Mouse (Mus musculus): ENCODE measurements around the gene Rgl2. TPM values are rescaled to one million over a fixed set of nuclear protein-coding genes. Genes with fewer than 3 reads are reported as not detected.

The Rgl2 gene
- polyA plus RNA-seq, 2 experiments: 48.7 to 193 TPM

DNA sequence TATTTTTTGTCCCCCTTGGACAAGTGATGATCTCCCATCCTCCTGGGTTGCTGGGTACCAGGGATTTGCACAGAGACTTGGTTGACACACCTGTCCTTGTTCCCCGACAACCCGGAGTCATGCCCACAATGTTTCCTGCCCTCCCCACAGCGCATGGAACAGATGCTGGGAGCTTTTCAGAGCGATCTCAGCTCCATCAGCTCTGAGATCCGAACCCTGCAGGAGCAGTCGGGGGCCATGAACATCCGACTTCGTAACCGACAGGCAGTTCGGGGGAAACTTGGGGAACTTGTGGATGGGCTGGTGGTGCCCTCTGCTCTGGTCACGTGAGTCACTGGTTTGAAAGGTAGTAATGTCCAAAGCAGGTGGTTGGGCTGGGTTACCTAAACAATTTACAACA lies 29.1 kb downstream of the Rgl2 start:
- no peak overlapping the region for H3K4me3 ChIP-seq (replicated peaks; ENCODE audit: low read length)
- no peak for TF ChIP-seq POLR2A (IDR thresholded peaks at IDR 0.05; ENCODE audit: borderline replicate concordance, extremely low read depth, insufficient read depth, insufficient read length)
- DNase-seq (ENCODE audit: low spot score) (no peak), ATAC-seq (ENCODE audit: low FRiP score, low read depth) (no peak)
- peaks cover 17% of the 10 kb centered on the region for H3K4me1 ChIP-seq (ENCODE audit: control insufficient read depth, insufficient read depth, low read length)
- H3K9me3 ChIP-seq (ENCODE audit: control insufficient read depth, low read length): no peaks in the 10 kb centered on the region
- no peaks in the 10 kb centered on the region for H3K27me3 ChIP-seq (ENCODE audit: control insufficient read depth, insufficient read depth, low read length)
- H3K4me2 ChIP-seq (replicated peaks; ENCODE audit: low read depth, low read length, severe bottlenecking): no peak overlapping the region
- H3K9ac ChIP-seq (ENCODE audit: low read depth, low read length, severe bottlenecking): no peak overlapping the region
- H3K27ac ChIP-seq (replicated peaks; ENCODE audit: low read depth, low read length): no peak overlapping the region
- H3K36me3 ChIP-seq (ENCODE audit: control insufficient read depth, insufficient read depth, low read length): peaks cover 56% of the 10 kb centered on the region
- 94% methylated on average over 11 of the region's 11 CpGs for WGBS

DNA sequence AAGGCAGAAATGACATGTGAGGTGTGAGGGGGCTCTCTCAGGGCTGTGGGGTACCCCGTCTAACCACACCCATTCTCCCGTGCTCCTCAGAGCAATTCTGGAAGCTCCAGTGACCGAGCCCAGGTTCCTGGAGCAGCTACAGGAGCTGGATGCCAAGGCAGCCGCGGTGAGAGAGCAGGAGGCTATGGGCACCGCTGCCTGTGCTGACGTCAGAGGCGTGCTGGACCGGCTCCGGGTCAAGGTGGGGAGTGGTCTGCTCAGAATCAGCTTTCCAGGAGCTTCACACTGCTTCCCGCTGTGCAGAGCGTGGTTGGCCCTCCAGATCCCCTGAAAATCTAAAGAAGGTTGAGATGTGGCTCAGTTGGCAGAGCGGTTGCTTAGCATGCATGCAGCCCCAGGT lies 29.8 kb downstream of the Rgl2 start:
- H3K4me1 ChIP-seq (ENCODE audit: control insufficient read depth, insufficient read depth, low read length): peaks cover 12% of the 10 kb centered on the region
- H3K9ac ChIP-seq (ENCODE audit: low read depth, low read length, severe bottlenecking): no peak overlapping the region
- WGBS: 97% methylated on average over 13 of the region's 13 CpGs
- H3K4me2 ChIP-seq (replicated peaks; ENCODE audit: low read depth, low read length, severe bottlenecking): no peak overlapping the region
- no peaks in the 10 kb centered on the region for H3K9me3 ChIP-seq (ENCODE audit: control insufficient read depth, low read length)
- no peak overlapping the region for H3K4me3 ChIP-seq (replicated peaks; ENCODE audit: low read length)
- H3K27ac ChIP-seq (replicated peaks; ENCODE audit: low read depth, low read length): no peak overlapping the region
- H3K27me3 ChIP-seq (ENCODE audit: control insufficient read depth, insufficient read depth, low read length): no peaks in the 10 kb centered on the region
- H3K36me3 ChIP-seq (ENCODE audit: control insufficient read depth, insufficient read depth, low read length): peaks cover 52% of the 10 kb centered on the region
- TF ChIP-seq POLR2A (IDR thresholded peaks at IDR 0.05; ENCODE audit: borderline replicate concordance, extremely low read depth, insufficient read depth, insufficient read length): no peak
- ATAC-seq (ENCODE audit: low FRiP score, low read depth) (no peak), DNase-seq (ENCODE audit: low spot score) (no peak)

DNA sequence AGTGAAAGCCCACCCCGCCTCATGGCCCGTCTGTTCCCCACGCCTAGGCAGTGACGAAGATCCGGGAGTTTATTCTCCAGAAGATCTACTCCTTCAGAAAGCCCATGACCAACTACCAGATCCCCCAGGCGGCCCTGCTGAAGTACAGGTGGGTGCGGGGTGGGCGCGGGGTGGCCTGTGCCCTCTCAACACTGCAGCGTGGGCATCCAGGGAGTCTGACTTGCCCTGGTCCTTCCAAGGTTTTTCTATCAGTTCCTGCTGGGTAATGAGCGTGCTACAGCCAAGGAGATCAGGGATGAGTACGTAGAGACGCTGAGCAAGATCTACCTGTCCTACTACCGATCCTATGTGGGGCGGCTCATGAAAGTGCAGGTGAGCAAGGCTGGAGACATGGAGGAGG lies 30.6 kb downstream of the Rgl2 start:
- Histone ChIP-seq H3K4me3 (replicated peaks; ENCODE audit: low read length) (no peak overlapping the region), H3K27ac (replicated peaks; ENCODE audit: low read depth, low read length) (no peak overlapping the region), H3K9ac (ENCODE audit: low read depth, low read length, severe bottlenecking) (no peak overlapping the region), H3K9me3 (ENCODE audit: control insufficient read depth, low read length) (no peaks in the 10 kb centered on the region), H3K27me3 (ENCODE audit: control insufficient read depth, insufficient read depth, low read length) (no peaks in the 10 kb centered on the region), H3K4me2 (replicated peaks; ENCODE audit: low read depth, low read length, severe bottlenecking) (no peak overlapping the region), H3K4me1 (ENCODE audit: control insufficient read depth, insufficient read depth, low read length) (peaks cover 6% of the 10 kb centered on the region), H3K36me3 (ENCODE audit: control insufficient read depth, insufficient read depth, low read length) (peaks cover 47% of the 10 kb centered on the region)
- TF ChIP-seq POLR2A (IDR thresholded peaks at IDR 0.05; ENCODE audit: borderline replicate concordance, extremely low read depth, insufficient read depth, insufficient read length): no peak
- 89% methylated on average over 15 of the region's 15 CpGs for WGBS
- DNase-seq (ENCODE audit: low spot score): no peak
- ATAC-seq (ENCODE audit: low FRiP score, low read depth): no peak

DNA sequence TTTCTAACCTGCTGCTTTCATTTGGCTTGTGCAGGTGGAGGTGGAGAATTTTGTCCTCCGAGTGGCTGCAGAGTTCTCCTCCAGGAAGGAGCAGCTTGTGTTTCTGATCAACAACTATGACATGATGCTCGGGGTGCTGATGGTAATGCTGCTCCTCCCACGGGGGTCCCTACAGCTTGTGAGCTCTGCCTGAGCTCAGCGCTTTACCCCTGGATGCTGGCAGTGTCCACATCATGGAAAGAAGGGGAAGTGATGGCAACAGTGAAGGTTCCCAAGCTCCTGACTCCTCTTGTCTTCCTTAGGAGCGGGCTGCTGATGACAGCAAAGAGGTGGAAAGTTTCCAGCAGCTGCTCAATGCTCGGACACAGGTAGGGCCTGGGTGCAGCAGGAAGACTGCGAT lies 33.5 kb downstream of the Rgl2 start:
- Histone ChIP-seq H3K4me3 (replicated peaks; ENCODE audit: low read length) (no peak overlapping the region), H3K9me3 (ENCODE audit: control insufficient read depth, low read length) (no peaks in the 10 kb centered on the region), H3K27me3 (ENCODE audit: control insufficient read depth, insufficient read depth, low read length) (no peaks in the 10 kb centered on the region), H3K9ac (ENCODE audit: low read depth, low read length, severe bottlenecking) (no peak overlapping the region), H3K36me3 (ENCODE audit: control insufficient read depth, insufficient read depth, low read length) (peaks cover 59% of the 10 kb centered on the region), H3K4me1 (ENCODE audit: control insufficient read depth, insufficient read depth, low read length) (no peaks in the 10 kb centered on the region), H3K4me2 (replicated peaks; ENCODE audit: low read depth, low read length, severe bottlenecking) (no peak overlapping the region), H3K27ac (replicated peaks; ENCODE audit: low read depth, low read length) (no peak overlapping the region)
- DNase-seq (ENCODE audit: low spot score) (no peak), ATAC-seq (ENCODE audit: low FRiP score, low read depth) (no peak)
- TF ChIP-seq POLR2A (IDR thresholded peaks at IDR 0.05; ENCODE audit: borderline replicate concordance, extremely low read depth, insufficient read depth, insufficient read length): no peak
- WGBS: 95% methylated on average over 7 of the region's 7 CpGs

DNA sequence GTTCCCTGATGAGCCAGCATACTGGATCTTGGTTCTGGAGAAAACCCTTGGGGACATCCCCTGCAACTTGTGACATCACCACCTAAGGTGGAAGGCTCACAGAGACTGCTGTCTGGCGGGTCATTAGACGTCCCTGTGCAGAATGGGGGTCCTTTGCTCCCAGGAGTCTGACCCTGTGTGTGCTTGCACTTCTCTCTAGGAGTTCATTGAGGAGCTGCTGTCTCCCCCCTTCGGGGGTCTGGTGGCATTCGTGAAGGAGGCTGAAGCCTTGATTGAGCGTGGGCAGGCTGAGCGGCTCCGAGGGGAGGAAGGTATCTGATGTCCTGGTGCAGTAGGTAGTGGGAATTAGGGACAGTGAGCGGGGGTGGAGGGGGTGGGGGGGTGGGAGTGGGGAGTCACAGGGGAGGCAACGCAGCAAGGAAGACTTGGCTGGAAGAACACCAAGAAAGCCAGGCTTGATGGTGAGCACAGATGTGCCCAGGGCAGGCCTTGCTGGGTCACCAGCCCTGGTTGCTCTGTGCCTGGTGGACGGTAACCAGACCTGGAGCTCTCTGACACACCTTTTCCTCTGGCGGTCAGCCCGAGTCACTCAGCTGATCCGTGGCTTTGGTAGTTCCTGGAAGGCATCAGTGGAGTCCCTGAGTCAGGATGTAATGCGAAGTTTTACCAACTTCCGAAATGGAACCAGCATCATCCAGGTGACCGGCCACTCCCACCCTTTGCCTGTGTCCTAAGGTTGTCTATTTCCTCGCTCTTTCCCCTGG lies 35.9 kb downstream of the Rgl2 start:
- ATAC-seq (ENCODE audit: low FRiP score, low read depth) (no peak), DNase-seq (ENCODE audit: low spot score) (no peak)
- Histone ChIP-seq H3K4me2 (replicated peaks; ENCODE audit: low read depth, low read length, severe bottlenecking) (no peak overlapping the region), H3K27me3 (ENCODE audit: control insufficient read depth, insufficient read depth, low read length) (no peaks in the 10 kb centered on the region), H3K9me3 (ENCODE audit: control insufficient read depth, low read length) (no peaks in the 10 kb centered on the region), H3K27ac (replicated peaks; ENCODE audit: low read depth, low read length) (no peak overlapping the region), H3K36me3 (ENCODE audit: control insufficient read depth, insufficient read depth, low read length) (peaks cover 35% of the 10 kb centered on the region), H3K4me3 (replicated peaks; ENCODE audit: low read length) (no peak overlapping the region), H3K9ac (ENCODE audit: low read depth, low read length, severe bottlenecking) (no peak overlapping the region), H3K4me1 (ENCODE audit: control insufficient read depth, insufficient read depth, low read length) (no peaks in the 10 kb centered on the region)
- no peak for TF ChIP-seq POLR2A (IDR thresholded peaks at IDR 0.05; ENCODE audit: borderline replicate concordance, extremely low read depth, insufficient read depth, insufficient read length)
- 91% methylated on average over 16 of the region's 17 CpGs for WGBS

Measured in limb, embryonic 14.5 days (tissue).